Mouse (Mus musculus) CD8-positive naive resting alpha-beta T cell, adult 2 months (primary cell): ENCODE results near the gene Vim.
"Not testable (repeated sequence)": the region's sequence is repeated elsewhere in the genome, so short reads cannot be mapped to it uniquely, and the experiment has no call there.

Experiments
- DNase-seq, 2 experiments: peaks; one replicate each; pipeline ENCODE4 v3.0.0; 2022; ENCODE audit warnings: low read depth in 2 of 2, low spot score in 2 of 2

Vim gene

GRCm38 (mm10) chr2:13560396-13560795 lies 13.3 kb upstream of the Vim start:
- no peak for DNase-seq

- no peak for DNase-seq
These were observed 3.6 kb upstream of the Vim start for GRCm38 (mm10) chr2:13570122-13570521.

DNA sequence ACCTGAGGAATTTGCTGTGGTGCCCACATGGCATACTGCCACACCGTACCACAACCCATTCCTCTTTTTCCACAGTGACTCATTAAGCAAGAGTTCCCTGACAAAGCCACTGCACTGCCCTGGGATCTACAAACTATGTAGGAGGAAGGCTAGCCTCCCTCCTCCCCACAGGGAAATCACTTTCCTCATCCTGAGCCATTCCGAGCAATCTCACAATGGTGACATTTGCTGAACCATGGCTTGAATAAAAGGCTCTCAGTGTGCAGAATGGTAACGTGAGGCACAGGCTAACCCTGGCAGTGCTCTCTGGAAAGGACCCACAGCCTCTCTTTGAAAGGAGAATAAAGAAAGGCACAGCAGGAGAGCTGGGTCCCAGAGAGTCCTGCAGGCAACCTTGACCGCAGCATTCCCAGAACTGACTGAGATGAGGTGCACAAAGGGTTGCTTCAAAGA lies 1.6 kb upstream of the Vim start:
- no peak for DNase-seq

DNA sequence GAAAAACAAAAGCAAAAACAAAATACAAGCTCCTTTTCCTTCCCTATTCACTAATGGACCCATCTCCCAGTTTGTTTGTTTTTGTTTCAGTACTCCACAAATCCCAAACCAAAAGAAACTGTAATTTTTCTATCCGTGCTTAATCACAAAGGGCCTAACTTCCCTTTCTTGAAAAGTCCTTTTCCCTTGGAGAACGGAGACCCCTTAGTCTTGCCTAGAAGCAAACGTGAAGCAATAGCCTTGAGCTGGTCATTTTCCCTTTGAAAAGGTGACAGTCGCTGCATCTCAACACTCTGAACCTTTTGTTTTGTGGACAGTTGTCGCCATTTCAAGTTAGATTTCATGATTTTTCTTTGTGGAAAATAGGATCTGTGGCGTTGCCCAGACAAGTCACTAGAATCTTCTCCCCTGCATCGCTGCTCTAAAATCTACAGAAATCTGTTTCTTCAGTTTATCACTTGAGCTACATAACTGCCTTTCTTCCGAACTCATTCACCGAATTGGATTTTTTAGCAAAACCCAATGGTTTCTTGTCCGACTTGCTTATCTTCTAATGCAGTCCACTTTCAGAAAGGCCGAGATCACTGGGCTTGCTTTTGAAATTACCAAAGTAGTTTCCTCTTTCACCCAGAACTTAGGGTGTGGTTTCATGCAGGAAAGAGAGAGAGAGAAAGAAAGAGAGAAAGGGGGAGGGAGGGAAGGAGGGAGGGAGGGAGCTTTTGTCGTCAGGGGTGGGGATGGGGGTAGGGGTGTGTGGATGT lies 900 bp upstream of the Vim start:
- no peak for DNase-seq

- DNase-seq, result peak in 1 of 2 experiments; percentile 36
These were observed 506 bp downstream of the Vim start for GRCm38 (mm10) chr2:13574066-13574800.

GRCm38 (mm10) chr2:13574801-13575150 lies 1.0 kb downstream of the Vim start:
- DNase-seq, result peak; percentile 60 to 66

DNA sequence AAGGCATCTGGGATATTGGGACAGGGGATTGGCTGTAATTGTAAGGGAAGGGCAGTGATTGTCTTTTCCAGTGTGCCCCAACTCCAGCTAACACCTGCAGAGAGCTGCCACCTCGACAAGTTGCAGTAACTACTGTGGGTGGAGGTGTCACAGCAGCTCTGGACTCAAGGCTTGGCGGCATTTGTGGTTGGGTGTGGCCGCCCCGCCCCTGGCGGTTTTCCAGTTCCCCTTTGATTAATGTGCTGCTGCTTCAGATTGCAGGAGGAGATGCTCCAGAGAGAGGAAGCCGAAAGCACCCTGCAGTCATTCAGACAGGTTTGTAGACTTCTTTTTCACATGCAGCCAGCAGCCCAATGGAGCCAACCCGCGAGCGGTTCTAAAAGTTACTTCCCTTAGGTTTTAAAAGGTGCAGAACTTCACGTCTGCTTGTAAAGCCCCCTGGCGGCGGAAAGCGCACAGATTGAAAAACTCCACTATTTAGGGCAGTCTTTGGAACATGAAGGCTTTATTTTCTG lies 1.6 kb downstream of the Vim start:
- peak; percentile 72 to 87 for DNase-seq

- no peak for DNase-seq
These were observed 2.2 kb downstream of the Vim start for GRCm38 (mm10) chr2:13575926-13576325.

DNA sequence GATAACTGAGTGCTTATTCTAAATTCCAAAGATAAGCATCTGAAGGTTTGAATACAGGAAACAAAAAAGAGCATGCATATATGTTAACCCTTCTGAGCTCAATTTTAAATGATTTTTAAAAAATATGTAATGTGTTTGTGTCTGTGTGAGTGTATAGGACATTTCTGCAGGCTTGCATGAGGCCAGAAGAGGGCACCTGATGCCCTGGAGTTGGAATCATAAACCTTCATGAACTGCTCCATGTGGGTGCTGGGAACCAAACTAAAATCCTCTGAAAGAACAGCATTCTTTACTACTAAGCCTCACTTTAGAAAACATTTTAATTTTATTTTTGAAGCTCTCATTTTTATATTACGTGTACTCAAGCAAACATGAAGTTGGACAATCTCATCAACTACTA lies 3.7 kb downstream of the Vim start:
- DNase-seq, result no peak

DNA sequence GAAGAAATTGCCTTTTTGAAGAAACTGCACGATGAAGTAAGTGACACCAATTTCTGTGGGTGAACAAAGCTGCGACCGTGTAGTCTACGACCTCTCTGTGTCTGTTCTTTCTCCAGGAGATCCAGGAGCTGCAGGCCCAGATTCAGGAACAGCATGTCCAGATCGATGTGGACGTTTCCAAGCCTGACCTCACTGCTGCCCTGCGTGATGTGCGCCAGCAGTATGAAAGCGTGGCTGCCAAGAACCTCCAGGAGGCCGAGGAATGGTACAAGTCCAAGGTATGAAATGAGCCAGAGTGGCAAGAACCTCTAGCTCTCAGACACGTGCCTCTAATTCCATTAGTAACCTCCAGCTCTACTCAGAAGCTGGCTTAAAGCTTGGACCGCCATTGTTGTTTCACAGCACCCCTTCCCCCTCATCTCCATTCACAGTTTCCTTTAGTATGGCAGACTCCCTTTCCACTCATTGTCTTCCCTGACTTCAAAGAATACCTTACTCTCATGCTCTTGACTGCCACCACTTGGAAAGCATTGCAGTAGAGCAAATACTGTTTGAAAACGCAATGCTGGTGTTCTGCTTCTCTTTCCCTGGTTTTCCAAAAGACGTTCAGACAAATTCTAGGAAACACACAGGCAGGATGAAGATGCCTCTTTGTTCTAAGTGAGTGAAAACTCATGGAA lies 4.9 kb downstream of the Vim start:
- no peak for DNase-seq

DNA sequence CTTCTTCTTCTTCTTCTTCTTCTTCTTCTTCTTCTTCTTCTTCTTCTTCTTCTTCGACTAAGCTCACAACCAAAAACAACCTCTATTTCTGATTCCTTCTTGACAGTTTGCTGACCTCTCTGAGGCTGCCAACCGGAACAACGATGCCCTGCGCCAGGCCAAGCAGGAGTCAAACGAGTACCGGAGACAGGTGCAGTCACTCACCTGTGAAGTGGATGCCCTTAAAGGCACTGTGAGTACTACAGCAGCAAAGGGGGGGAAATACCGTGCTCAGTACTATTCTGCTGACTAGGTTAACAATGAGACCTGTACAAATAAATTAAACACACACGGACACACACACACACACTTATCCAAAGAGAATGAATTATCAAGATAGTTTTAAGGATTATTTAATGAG lies 5.6 kb downstream of the Vim start:
- DNase-seq, result no peak

GRCm38 (mm10) chr2:13579991-13580390 lies 6.3 kb downstream of the Vim start:
- DNase-seq, result peak in 1 of 2 experiments; percentile 37

DNA sequence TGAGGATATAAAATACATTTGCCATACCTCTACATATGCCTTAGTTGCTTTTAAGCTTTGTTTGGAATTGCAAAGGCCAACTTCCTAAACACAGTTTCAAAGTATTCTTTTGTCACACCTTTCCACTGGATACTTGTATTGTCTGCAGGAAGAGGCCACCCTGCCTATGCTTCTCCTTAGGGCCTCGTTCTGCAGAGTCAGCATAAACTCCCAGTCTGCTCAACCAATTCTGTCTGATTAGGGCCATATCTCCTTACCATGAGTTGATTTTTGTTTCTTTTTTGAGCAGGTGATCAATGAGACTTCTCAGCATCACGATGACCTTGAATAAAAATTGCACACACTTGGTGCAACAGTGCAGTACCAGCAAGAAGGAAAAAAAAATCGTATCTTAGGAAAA lies 8.5 kb downstream of the Vim start:
- no peak for DNase-seq

DNA sequence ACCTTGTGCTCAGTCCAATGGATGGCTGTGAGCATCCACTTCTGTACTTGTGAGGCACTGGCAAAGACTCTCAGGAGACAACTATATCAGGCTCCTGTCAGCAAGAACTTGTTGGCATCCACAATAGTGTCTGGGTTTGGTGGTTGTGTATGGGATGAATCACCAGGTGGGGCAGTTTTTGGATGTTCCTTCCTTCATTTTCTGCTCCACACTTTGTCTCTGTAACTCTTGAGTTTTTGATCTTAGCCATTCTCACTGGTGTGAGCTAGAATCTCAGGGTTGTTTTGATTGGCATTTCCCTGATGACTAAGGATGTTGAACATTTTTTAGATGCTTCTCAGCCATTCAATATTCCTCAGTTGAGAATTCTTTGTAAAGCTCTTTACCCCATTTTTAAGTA lies 10.0 kb downstream of the Vim start:
- DNase-seq, result not testable (repeated sequence)

DNA sequence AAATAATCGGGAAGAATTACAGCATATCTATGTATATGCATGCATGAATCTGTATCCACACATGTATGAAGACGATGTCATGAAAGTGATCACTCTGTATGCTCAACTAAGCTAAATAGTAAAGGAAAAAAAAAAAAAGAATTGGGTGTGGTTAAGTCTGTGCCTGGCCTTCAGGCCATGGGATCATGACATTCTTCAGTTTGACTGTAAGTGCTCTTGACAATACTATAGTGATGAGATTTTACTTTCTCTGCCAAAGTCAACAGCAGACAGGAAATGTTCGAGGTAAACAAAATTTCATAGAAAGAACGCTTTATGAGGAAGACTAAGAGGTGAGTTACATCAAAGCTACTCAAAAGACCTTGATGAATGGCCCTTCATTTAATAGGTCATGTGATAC lies 19.6 kb downstream of the Vim start:
- no peak for DNase-seq

DNA sequence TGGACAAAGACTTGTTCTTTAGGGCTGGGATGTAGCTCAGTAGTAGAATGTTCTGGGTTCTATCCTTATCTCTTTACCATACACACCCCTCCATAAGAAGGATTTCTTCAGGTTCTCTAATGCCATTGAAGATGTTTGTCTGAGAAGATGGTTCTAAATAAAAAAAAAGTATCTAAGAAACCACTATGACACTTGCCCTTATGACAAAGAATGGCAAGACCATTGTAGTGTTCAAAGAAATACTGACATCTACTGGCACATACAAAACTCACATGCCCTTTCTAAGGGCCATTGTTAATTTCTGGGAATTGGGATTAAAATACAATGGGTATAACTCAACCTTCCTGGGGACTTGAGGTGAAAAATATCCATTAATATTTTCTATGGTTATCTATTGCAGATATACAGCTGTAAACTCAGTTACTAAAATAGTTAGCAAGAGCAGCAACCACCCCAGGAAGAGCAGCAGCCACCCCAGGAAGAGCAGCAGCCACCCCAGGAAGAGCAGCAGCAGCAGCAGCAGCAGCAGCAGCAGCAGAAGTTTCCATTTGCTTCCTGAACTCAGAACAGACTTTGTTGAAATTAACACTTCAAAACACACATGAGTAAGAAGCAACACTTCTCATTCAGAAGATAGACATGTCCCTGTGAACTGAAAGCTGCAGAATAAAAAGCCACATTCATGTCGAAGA lies 23.4 kb downstream of the Vim start:
- no peak for DNase-seq

DNA sequence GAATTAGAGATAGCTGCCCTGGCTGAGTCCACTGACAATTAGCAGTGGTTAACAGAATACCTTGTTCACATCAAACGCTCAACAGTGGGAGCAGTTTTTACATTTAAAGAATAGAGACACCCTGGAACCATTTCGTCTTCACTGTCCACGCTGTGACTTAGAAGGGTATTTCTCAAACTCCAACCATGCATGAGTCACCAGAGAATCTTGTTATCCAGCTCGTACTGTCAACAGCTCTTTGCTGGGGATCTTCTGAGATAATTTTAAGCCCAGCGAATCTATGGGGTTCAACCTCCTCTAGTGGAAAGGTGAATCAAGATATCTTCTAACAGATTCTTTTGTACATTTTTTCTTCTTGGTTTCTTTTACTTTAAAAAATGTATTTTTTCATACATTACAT lies 24.4 kb downstream of the Vim start:
- DNase-seq, result no peak

GRCm38 (mm10) chr2:13603093-13603492 lies 29.4 kb downstream of the Vim start:
- no peak for DNase-seq

GRCm38 (mm10) chr2:13603636-13604035 lies 29.9 kb downstream of the Vim start:
- DNase-seq, result not testable (repeated sequence)

- DNase-seq, result no peak
These were observed 56.6 kb downstream of the Vim start for GRCm38 (mm10) chr2:13630136-13630832.
